Mouse (Mus musculus) liver, adult 2 months (tissue): ENCODE measurements around the gene Peli2. TPM values are rescaled to one million over a fixed set of nuclear protein-coding genes. Genes with fewer than 3 reads are reported as not detected.

Source experiments
- DNase-seq: peaks from one replicate; pipeline ENCODE4 v3.0.0-alpha.2; 2011; ENCODE audit warnings: low read depth, low spot score; ENCODE audit errors: extremely low read depth
- H3K27ac ChIP-seq: fragments of 200-500 bp; replicated peaks from 2 replicates; pipeline ENCODE4 v1.5.1; 2012; ENCODE audit warnings: low read depth, mild to moderate bottlenecking, control low read depth, inconsistent platforms, low read length; ENCODE audit not compliant: insufficient read depth
- H3K27me3 ChIP-seq: fragments of 200-500 bp; 2 replicates; pipeline ENCODE4 v1.6.1; 2012; ENCODE audit warnings: mild to moderate bottlenecking, moderate library complexity, low read length, inconsistent platforms; ENCODE audit not compliant: control insufficient read depth, insufficient read depth
- H3K36me3 ChIP-seq: fragments of 200-500 bp; 2 replicates; pipeline ENCODE4 v1.6.1; 2012; ENCODE audit warnings: low read length, inconsistent platforms; ENCODE audit not compliant: control insufficient read depth, insufficient read depth
- H3K4me1 ChIP-seq: fragments of 200-500 bp; 2 replicates; pipeline ENCODE4 v1.6.1; 2011; ENCODE audit warnings: low read length; ENCODE audit not compliant: control insufficient read depth, insufficient read depth
- H3K4me3 ChIP-seq: fragments of 200-500 bp; 2 replicates; pipeline ENCODE4 v1.5.1; 2011; ENCODE audit warnings: low read depth, mild to moderate bottlenecking, control low read depth, low read length, moderate library complexity; ENCODE audit not compliant: insufficient read depth
- H3K79me2 ChIP-seq: fragments of 200-500 bp; 2 replicates; pipeline ENCODE4 v1.6.1; 2012; ENCODE audit warnings: inconsistent platforms, mild to moderate bottlenecking, low read length, moderate library complexity; ENCODE audit not compliant: control insufficient read depth, insufficient read depth
- H3K9ac ChIP-seq: fragments of 200-500 bp; 2 replicates; pipeline ENCODE4 v1.6.1; 2012; ENCODE audit warnings: low read depth, mild to moderate bottlenecking, control low read depth, inconsistent platforms, low read length
- CTCF ChIP-seq: fragments of 200-500 bp; IDR thresholded peaks from 2 replicates; pipeline ENCODE4 v1.5.1; 2011; ENCODE audit warnings: low read depth, low read length, control low read depth
- POLR2A ChIP-seq: fragments of 200-500 bp; IDR thresholded peaks from 2 replicates; pipeline ENCODE4 v1.6.1; 2011; ENCODE audit warnings: low read length, control low read depth; ENCODE audit not compliant: insufficient read depth; ENCODE audit errors: extremely low read depth
- whole genome bisulfite sequencing: fragments of 180-500 bp; shearing (Covaris S2); methylation state at CpG from one replicate; pipeline ENCODE4 v1.1.7; 2018; 5-methylcytosine and 5-hydroxymethylcytosine counted together
- polyA plus RNA-seq: library from polyadenylated mRNA; depleted of rRNA; stranded (reverse); fragments of >200 nt; gene quantifications from 2 replicates; pipeline ENCODE4 v1.2.3, GENCODE M21; 2012
- total RNA-seq: library from RNA; depleted of rRNA; stranded (reverse); fragments of >200 nt; gene quantifications from 2 replicates; pipeline ENCODE4 v1.2.3, GENCODE M21; 2014

Gene Peli2
- total and polyA plus RNA-seq, 2 experiments: 12.7 to 14.7 TPM

DNA sequence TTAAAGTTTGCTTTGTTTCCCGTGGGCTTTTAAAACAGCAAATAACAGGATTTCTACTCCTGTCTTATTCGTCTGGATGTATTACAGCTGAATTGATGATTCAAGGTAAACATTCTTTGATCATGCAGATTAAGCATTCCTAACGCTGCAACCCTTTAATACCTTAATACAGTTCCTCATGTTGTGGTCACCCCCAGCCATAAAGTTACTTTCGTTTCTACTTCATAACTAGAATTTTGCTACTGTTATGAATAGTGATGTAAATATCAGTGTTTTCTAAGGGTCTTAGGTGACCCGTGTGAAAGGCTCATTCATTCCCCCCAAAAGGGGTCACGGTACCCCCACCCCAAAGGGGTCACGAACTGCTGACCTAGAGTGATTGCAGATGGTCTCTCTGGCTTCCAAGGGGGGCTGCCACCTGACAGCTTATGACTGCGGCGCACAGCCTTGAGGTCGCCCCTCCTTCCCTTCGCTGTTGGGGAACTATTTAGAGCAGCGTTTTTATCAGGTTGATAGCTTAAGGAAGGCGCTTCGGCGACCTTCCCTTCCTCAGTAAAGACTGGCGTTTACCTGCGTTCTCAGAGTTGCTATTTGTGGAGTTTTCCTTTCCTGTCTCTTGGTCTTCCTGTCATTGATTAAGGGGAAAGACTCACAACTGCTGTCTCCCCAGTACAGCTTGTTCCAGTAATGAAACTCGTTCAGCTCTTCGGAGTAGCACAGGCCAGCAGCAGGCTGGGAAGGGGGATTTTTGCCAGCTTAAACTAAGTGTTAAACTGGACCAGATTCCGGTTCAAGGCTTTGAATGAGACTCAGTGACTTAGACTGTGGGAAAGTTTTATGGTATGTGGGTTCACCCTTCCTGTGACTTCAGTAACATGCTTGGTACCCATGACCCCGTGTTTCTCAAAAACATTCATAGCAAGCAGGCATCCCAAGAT, 12.5 kb downstream of the Peli2 start:
- H3K27me3 ChIP-seq: no peaks in the 10 kb centered on the region
- H3K4me3 ChIP-seq: no peak overlapping the region
- peaks cover 23% of the 10 kb centered on the region for H3K4me1 ChIP-seq
- peak overlapping the region; percentile 71 for H3K27ac ChIP-seq
- H3K9ac ChIP-seq: no peak overlapping the region
- TF ChIP-seq POLR2A: no peak
- no peak for TF ChIP-seq CTCF
- H3K36me3 ChIP-seq: no peaks in the 10 kb centered on the region
- no peak for DNase-seq
- H3K79me2 ChIP-seq: peaks cover 25% of the 10 kb centered on the region; the same call in 1 of the 2 replicates
- 55% methylated on average over 21 of the region's 21 CpGs for WGBS

DNA sequence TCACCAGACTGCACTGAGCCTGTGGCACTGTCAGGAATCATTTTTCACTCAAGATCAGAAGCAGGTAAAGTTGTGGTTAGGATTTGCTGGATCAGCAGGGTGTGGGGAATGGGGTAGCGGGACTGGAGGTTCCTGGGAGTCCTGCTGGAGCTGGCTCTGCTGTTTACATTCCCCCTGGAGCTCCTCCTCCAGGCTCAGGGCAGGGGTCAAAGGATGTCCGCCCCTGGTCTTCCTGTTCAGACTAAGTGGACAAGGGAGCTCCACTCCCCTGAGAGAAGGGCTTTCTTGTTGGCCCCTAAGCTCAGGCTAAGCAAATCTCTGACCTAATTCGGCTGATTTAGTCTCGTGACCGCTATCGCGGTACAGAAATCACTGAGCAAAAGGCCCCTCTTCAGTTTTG, 13.7 kb downstream of the Peli2 start:
- Histone ChIP-seq H3K4me1 (peaks cover 23% of the 10 kb centered on the region), H3K27me3 (no peaks in the 10 kb centered on the region), H3K9ac (peak overlapping the region; percentile 66), H3K79me2 (peaks cover 22% of the 10 kb centered on the region; the same call in 1 of the 2 replicates), H3K36me3 (no peaks in the 10 kb centered on the region), H3K4me3 (peak overlapping the region; percentile 37; the same call in 1 of the 2 replicates), H3K27ac (peak overlapping the region; percentile 71)
- peak; percentile 77 for DNase-seq
- 18% methylated on average over 7 of the region's 7 CpGs for WGBS
- TF ChIP-seq POLR2A (no peak), CTCF (no peak)

DNA sequence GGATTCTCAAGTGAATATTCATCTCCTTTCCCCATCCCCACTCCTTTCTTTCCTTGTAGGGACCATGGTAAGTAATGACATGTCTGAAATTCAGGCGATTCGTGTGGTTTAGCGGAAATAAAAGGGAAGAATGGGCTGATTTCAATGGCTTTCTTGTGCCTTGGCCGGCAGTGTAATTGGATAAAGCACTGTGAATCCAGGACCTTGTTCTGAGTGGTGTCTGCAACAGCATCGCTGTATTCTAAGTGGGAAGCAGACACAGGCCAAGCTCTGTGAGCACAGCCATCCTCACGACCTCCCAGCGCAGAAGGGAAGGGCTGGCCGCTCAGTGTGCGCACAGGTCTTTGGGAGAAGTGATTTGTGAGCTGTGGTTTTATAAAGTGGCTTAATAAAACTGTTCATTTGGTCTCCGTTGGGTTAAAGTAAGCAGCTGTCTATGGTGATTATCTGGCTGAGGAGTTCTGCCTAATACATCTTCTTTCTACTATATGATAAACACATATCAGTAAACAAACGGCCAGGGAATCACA, 15.3 kb downstream of the Peli2 start:
- DNase-seq: no peak
- H3K79me2 ChIP-seq: peaks cover 25% of the 10 kb centered on the region; the same call in 1 of the 2 replicates
- no peaks in the 10 kb centered on the region for H3K27me3 ChIP-seq
- H3K4me1 ChIP-seq: peaks cover 22% of the 10 kb centered on the region
- H3K4me3 ChIP-seq: no peak overlapping the region
- no peak overlapping the region for H3K27ac ChIP-seq
- 95% methylated on average over 11 of the region's 11 CpGs for WGBS
- H3K36me3 ChIP-seq: no peaks in the 10 kb centered on the region
- no peak for TF ChIP-seq CTCF
- no peak for TF ChIP-seq POLR2A
- no peak overlapping the region for H3K9ac ChIP-seq

DNA sequence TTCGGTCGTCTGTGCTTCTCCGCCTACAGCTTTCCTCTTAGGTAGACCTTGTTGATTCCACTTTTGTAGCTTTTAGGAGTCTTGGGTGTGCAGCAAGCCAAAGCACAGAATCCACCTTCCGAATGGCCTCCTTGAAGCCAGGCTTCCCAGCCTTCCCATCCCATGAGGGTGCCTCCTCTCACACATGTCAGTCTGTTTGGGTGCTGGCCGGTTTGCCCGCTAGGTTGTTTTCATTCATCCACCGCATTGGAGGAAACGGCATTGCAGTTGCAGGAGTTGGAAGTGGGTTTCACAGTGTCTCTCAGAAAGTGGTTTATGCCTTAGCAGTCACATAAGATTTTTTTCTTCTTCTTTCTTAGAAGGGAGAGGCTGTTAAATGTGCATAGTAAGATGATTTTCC, 17.1 kb downstream of the Peli2 start:
- Histone ChIP-seq H3K36me3 (no peaks in the 10 kb centered on the region), H3K27me3 (no peaks in the 10 kb centered on the region), H3K4me1 (peaks cover 9% of the 10 kb centered on the region), H3K79me2 (peaks cover 20% of the 10 kb centered on the region; the same call in 1 of the 2 replicates), H3K9ac (no peak overlapping the region), H3K27ac (no peak overlapping the region), H3K4me3 (no peak overlapping the region)
- DNase-seq: no peak
- TF ChIP-seq POLR2A: no peak
- TF ChIP-seq CTCF: no peak
- 71% methylated on average over 8 of the region's 8 CpGs for whole genome bisulfite sequencing

DNA sequence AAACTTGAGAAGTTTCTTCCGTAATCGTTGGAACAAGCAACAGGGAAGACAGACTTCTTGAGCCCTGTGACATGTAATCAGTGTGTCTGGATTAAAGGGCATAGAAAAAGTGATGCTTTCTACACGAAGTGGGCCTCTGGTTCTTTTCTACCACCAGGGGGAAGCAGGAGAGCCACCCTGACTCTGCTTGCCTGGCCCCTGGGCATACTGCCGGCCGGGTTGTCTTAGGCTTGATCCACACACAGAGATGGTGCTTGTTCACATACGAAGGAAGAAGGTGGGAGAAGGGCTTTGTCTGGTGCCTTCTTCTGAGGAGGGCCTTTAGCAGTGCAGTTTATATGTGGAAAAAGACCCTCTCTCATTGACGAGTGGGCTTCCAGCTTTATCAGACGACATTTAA, 17.5 kb downstream of the Peli2 start:
- H3K9ac ChIP-seq: no peak overlapping the region
- no peak for DNase-seq

DNA sequence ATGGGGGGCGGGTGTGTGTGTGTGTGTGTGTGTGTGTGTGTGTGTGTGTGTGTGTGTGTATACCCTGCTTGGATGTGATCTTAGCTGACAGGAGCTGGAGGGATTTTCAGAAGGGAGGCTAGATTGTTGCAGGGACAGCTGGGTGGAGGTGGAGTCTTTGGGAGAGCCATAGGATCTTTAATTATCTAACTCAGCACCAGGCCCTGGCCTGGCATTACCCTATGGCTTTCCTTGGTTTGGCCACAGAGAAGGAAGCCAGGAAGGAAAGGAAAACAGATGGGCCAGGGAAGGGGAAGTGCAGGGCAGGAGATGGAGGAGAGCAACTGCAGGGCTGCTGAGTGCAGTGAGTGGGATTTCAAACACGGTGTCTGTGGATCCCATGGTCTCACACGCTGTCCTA, 18.8 kb downstream of the Peli2 start:
- Histone ChIP-seq H3K27ac (no peak overlapping the region), H3K4me3 (no peak overlapping the region), H3K9ac (no peak overlapping the region), H3K79me2 (peaks cover 17% of the 10 kb centered on the region; the same call in 1 of the 2 replicates), H3K36me3 (no peaks in the 10 kb centered on the region), H3K4me1 (peaks cover 2% of the 10 kb centered on the region; the same call in 1 of the 2 replicates), H3K27me3 (no peaks in the 10 kb centered on the region)
- 88% methylated on average over 3 of the region's 3 CpGs for WGBS
- DNase-seq: no peak
- TF ChIP-seq POLR2A: no peak
- TF ChIP-seq CTCF: no peak

More for the DNA sequence above, 17.5 kb downstream of the Peli2 start:
- peaks cover 9% of the 10 kb centered on the region for H3K4me1 ChIP-seq
- H3K4me3 ChIP-seq: no peak overlapping the region
- no peak overlapping the region for H3K27ac ChIP-seq
- peak; percentile 59 for TF ChIP-seq CTCF
- no peak for TF ChIP-seq POLR2A
- no peaks in the 10 kb centered on the region for H3K36me3 ChIP-seq
- H3K79me2 ChIP-seq: peaks cover 18% of the 10 kb centered on the region; the same call in 1 of the 2 replicates
- H3K27me3 ChIP-seq: no peaks in the 10 kb centered on the region
- 54% methylated on average over 8 of the region's 8 CpGs for WGBS
